Mouse (Mus musculus): Measurements from ENCODE around the gene Gm20388.

DNA sequence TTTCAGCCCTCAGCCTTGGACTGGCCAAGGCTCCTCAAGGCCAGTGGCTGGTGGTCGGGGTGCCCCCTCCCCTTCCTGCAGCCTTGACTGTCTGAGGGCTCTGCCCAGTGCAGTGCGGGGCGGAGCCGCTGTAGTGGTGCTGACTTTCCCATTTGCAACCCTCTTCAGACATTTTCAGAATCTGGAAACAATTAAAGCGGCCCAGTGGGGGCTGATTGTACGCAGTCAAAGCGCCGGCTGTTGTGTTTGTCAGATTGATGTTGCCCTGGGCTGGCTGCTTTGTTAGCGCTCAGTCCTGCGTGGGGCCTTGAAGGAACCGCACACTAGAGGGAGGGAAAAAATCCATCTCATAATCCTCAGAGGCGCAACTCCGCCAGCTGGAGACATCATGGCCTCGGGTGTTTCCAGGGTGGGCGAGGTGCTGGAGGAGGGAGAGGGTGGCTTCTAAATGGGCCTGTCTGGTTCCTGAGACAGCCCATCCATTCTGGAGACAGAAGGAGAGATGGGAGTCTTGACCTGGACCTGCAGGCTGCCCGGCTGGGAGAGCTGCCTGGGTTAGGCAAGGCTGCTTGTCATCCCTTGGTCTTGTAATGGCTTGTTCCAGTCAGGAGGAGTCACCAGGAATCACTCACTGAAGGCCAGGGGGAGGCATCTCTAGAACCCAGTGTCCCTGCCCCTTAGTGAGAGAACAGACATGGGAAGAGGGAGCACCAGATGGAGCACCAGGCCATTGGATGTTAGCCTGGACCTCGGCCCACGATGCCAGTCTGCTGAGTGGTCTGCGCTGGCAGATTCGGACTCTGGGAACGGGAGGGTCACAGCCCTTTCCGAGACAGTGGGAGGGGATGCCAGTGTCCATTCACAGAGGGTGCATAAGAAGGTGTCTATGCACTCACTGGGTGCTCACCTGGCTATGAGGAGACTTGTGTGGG lies 388.2 kb downstream of the Gm20388 start:
- no peak for TF ChIP-seq POLR2A (IDR thresholded peaks at IDR 0.05; ENCODE audit: insufficient read depth, low read depth, low read length)
- no peak for TF ChIP-seq CTCF (IDR thresholded peaks at IDR 0.05; ENCODE audit: insufficient read depth, low read depth, low read length)

All from olfactory bulb, adult 2 months (tissue).